ENCODE assay signal across 43 mouse cellular contexts in the genomic region with DNA sequence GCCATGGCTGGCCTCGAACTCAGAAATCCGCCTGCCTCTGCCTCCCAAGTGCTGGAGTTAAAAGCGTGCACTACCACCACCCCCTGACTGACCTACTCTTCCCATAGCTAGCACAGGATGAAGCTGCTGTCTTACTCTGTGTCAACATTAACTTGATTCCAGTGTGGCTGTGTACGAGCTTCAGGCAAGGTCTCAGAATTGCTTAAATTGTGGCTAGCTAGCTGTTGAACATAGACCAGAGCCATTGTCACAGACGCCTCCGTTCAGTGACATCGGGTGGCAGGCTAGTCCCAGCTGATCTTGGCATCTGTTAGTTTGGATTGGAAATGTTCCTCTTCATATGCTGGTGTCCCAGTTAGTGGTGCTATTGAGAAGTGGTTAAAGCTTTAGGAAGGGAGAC. TPM values are rescaled to one million over a fixed set of nuclear protein-coding genes. Genes with fewer than 3 reads are reported as not detected.
"Had no signal": no experiment of that assay in that cellular context is flagged by ENCODE, and none has a peak within 500 bp of the region (broad histone marks: within the 10 kb centered on the region; RNA-seq: fewer than 3 reads in every experiment).

No protein-coding gene starts in this region.

- H3K9ac ChIP-seq: limb, embryonic 12.5 days; limb, embryonic 13.5 days; limb, embryonic 15.5 days; liver, embryonic 12.5 days; liver, embryonic 13.5 days; liver, embryonic 14.5 days; liver, embryonic 15.5 days; liver, postnatal 0 days; lung, embryonic 14.5 days; lung, embryonic 15.5 days; midbrain, embryonic 12.5 days; midbrain, embryonic 13.5 days; midbrain, embryonic 15.5 days; neural tube, embryonic 12.5 days had no signal

- H3K4me3 ChIP-seq: limb, embryonic 10.5 days; limb, embryonic 12.5 days; limb, embryonic 13.5 days; limb, embryonic 15.5 days; liver, embryonic 12.5 days; liver, embryonic 13.5 days; liver, embryonic 15.5 days; lung, embryonic 15.5 days; megakaryocyte, embryonic 14.5 days; midbrain, embryonic 10.5 days; midbrain, embryonic 12.5 days; midbrain, embryonic 13.5 days; midbrain, embryonic 15.5 days; myocyte; neural tube, embryonic 12.5 days had no signal

- ATAC-seq: liver, embryonic 12.5 days; liver, postnatal 0 days; lung, postnatal 0 days; midbrain, embryonic 13.5 days; midbrain, embryonic 15.5 days; midbrain, embryonic 16.5 days had no signal

- H3K9me3 ChIP-seq: limb, embryonic 10.5 days; limb, embryonic 12.5 days; limb, embryonic 13.5 days; limb, embryonic 15.5 days; liver, embryonic 12.5 days; liver, embryonic 13.5 days; liver, embryonic 15.5 days; lung, embryonic 15.5 days; midbrain, embryonic 10.5 days; midbrain, embryonic 12.5 days; midbrain, embryonic 13.5 days; midbrain, embryonic 15.5 days; neural tube, embryonic 12.5 days had no signal

- H3K27me3 ChIP-seq: limb, embryonic 12.5 days; limb, embryonic 13.5 days; limb, embryonic 15.5 days; liver, embryonic 12.5 days; liver, embryonic 13.5 days; liver, embryonic 15.5 days; lung, embryonic 15.5 days; megakaryocyte, embryonic 14.5 days; midbrain, embryonic 12.5 days; midbrain, embryonic 13.5 days; midbrain, embryonic 15.5 days; neural tube, embryonic 12.5 days had no signal

- H3K4me2 ChIP-seq: limb, embryonic 12.5 days; limb, embryonic 13.5 days; limb, embryonic 15.5 days; liver, embryonic 11.5 days; liver, embryonic 12.5 days; liver, embryonic 13.5 days; liver, embryonic 15.5 days; lung, embryonic 14.5 days; lung, embryonic 15.5 days; midbrain, embryonic 12.5 days; midbrain, embryonic 13.5 days; midbrain, embryonic 15.5 days; neural tube, embryonic 12.5 days had no signal

- H3K27ac ChIP-seq: limb, embryonic 10.5 days; limb, embryonic 12.5 days; limb, embryonic 13.5 days; limb, embryonic 15.5 days; liver, embryonic 12.5 days; liver, embryonic 13.5 days; liver, embryonic 14.5 days; liver, embryonic 15.5 days; lung, embryonic 15.5 days; macrophage; midbrain, embryonic 10.5 days; midbrain, embryonic 12.5 days; midbrain, embryonic 13.5 days; midbrain, embryonic 15.5 days; neural tube, embryonic 12.5 days had no signal

- DNase-seq: left cerebral cortex, postnatal 4 days; liver; liver, embryonic 13.5 days; liver, postnatal 0 days; lung, adult 18-20 months; lung, adult 2 months; lung, embryonic 14.5 days; lung, postnatal 4 days; midbrain, embryonic 14.5 days had no signal

- H3K36me3 ChIP-seq: limb, embryonic 10.5 days; limb, embryonic 12.5 days; limb, embryonic 13.5 days; limb, embryonic 15.5 days; liver, embryonic 12.5 days; liver, embryonic 13.5 days; liver, embryonic 15.5 days; lung, embryonic 15.5 days; midbrain, embryonic 10.5 days; midbrain, embryonic 12.5 days; midbrain, embryonic 13.5 days; midbrain, embryonic 15.5 days; neural tube, embryonic 12.5 days had no signal

- H3K4me1 ChIP-seq: limb, embryonic 12.5 days; limb, embryonic 13.5 days; limb, embryonic 15.5 days; liver, embryonic 12.5 days; liver, embryonic 13.5 days; liver, embryonic 15.5 days had no signal

RNA-seq across cellular contexts. Expression of gene Drd3, which starts 42.5 kb away (rescaled TPM):
- total RNA-seq: liver, adult 2 months; megakaryocyte progenitor cell, adult 5-6 weeks; megakaryocyte, adult 5-6 weeks; megakaryocyte-erythroid progenitor cell, adult 5-6 weeks; monocyte, adult 5-6 weeks had no signal
- polyA plus RNA-seq: limb, embryonic 10.5 days; limb, embryonic 11.5 days; limb, embryonic 12.5 days; limb, embryonic 13.5 days; limb, embryonic 14.5 days; liver, adult 2 months; liver, embryonic 11.5 days; liver, embryonic 12.5 days; liver, embryonic 13.5 days; liver, embryonic 14.5 days; liver, embryonic 15.5 days; liver, embryonic 16.5 days; liver, postnatal 0 days; lung, adult 2 months; lung, embryonic 14.5 days; lung, embryonic 15.5 days; lung, embryonic 16.5 days; lung, postnatal 0 days; macrophage; midbrain, embryonic 10.5 days; midbrain, embryonic 12.5 days; midbrain, embryonic 13.5 days; midbrain, embryonic 14.5 days; midbrain, embryonic 15.5 days; midbrain, embryonic 16.5 days; myocyte; neural tube, embryonic 11.5 days; neural tube, embryonic 12.5 days had no signal

RNA-seq across cellular contexts. Expression of gene Tigit, which starts 47.4 kb away (rescaled TPM):
- total RNA-seq: left cerebral cortex, adult 8-10 months; left cerebral cortex, postnatal 10 days; left cerebral cortex, postnatal 14 days; left cerebral cortex, postnatal 25 days; left cerebral cortex, postnatal 36 days; left cerebral cortex, postnatal 4 days; liver, adult 2 months; megakaryocyte progenitor cell, adult 5-6 weeks; megakaryocyte-erythroid progenitor cell, adult 5-6 weeks had no signal
- polyA plus RNA-seq: limb, embryonic 10.5 days; limb, embryonic 11.5 days; limb, embryonic 12.5 days; limb, embryonic 13.5 days; limb, embryonic 14.5 days; limb, embryonic 15.5 days; liver, embryonic 11.5 days; liver, embryonic 12.5 days; liver, embryonic 13.5 days; liver, embryonic 14.5 days; liver, embryonic 15.5 days; liver, embryonic 16.5 days; lung, embryonic 14.5 days; lung, embryonic 16.5 days; lung, postnatal 0 days; macrophage; midbrain, embryonic 10.5 days; midbrain, embryonic 13.5 days; midbrain, embryonic 14.5 days; midbrain, embryonic 15.5 days; midbrain, embryonic 16.5 days; neural tube, embryonic 11.5 days; neural tube, embryonic 12.5 days had no signal
